9 mouse cellular contexts compared by ENCODE assay signal in the genomic region with DNA sequence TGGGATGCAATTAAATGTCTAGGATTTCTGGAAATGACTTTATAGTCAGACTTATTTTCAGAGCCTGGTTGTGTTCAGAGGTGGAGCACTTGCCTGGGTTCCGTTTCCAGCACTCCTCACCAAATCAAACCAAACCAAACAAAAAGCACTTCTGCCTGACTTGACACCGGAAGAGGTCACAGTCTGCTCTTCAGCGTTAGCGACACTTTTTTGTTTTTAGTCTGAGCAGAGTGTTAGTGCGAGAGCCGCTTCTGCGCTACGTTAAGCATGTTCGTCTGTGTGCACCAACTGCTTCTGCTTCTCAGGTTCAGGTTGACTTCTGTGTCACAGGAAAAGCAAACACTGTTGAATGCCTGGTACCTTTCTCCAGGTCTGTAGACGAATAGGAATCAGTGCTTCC. TPM values are rescaled to one million over a fixed set of nuclear protein-coding genes. Genes with fewer than 3 reads are reported as not detected.
DNase-seq lines count a peak whose midpoint lies in the region; ATAC-seq lines count a peak whose summit lies in the region.
"Had no signal": no experiment of that assay in that cellular context is flagged by ENCODE, and none has a peak within 500 bp of the region (broad histone marks: within the 10 kb centered on the region; RNA-seq: fewer than 3 reads in every experiment).

No protein-coding gene starts in this region.

- WGBS in heart, embryonic 14.5 days = 26% methylated on average over 10 of the region's 10 CpGs
- WGBS in heart, embryonic 15.5 days = 28% methylated on average over 10 of the region's 10 CpGs

- peak overlapping the region; percentile 67 to 73 for H3K27ac ChIP-seq in heart, embryonic 14.5 days (replicated peaks in 1 of 2; ENCODE audit: control insufficient read depth in 1 of 2, insufficient read depth in 1 of 2, low read depth in 2 of 2, low read length in 2 of 2)
- peak overlapping the region; percentile 69 for H3K27ac ChIP-seq in heart, embryonic 15.5 days
- H3K27ac ChIP-seq: midbrain, embryonic 15.5 days had no signal

- H3K4me2 ChIP-seq in heart, embryonic 14.5 days (ENCODE audit: low read length) = peak overlapping the region; percentile 44
- peak overlapping the region; percentile 36 for H3K4me2 ChIP-seq in heart, embryonic 15.5 days
- H3K4me2 ChIP-seq: midbrain, embryonic 15.5 days had no signal

- no peaks in the 10 kb centered on the region for H3K9me3 ChIP-seq in heart, embryonic 14.5 days (ENCODE audit: control insufficient read depth, low read length)
- H3K9me3 ChIP-seq in heart, embryonic 15.5 days (replicated peaks) = no peaks in the 10 kb centered on the region
- H3K9me3 ChIP-seq: midbrain, embryonic 15.5 days had no signal

- peak overlapping the region; percentile 47 for H3K9ac ChIP-seq in heart, embryonic 14.5 days (ENCODE audit: low read length)
- H3K9ac ChIP-seq in heart, embryonic 15.5 days = no peak overlapping the region
- H3K9ac ChIP-seq: midbrain, embryonic 15.5 days had no signal

- no peaks in the 10 kb centered on the region for H3K27me3 ChIP-seq in heart, embryonic 14.5 days (ENCODE audit: control insufficient read depth, insufficient read depth, low read length)
- H3K27me3 ChIP-seq in heart, embryonic 15.5 days = no peaks in the 10 kb centered on the region
- H3K27me3 ChIP-seq: midbrain, embryonic 15.5 days had no signal

- H3K4me3 ChIP-seq in heart, embryonic 14.5 days (ENCODE audit: control insufficient read depth in 1 of 2, insufficient read depth in 1 of 2, low read depth in 1 of 2, low read length in 2 of 2) = peak overlapping the region in 1 of 2 experiments; percentile 4; a peak in 1 of 4 replicates
- H3K4me3 ChIP-seq in heart, embryonic 15.5 days = no peak overlapping the region
- H3K4me3 ChIP-seq: midbrain, embryonic 15.5 days had no signal

- no peak for DNase-seq in heart, adult 9 months (ENCODE audit: low spot score in 2 of 2)
- peak; percentile 82 for DNase-seq in CD4-positive, CD25-positive, alpha-beta regulatory T cell, adult 2 months (ENCODE audit: low read depth, low spot score)
- DNase-seq in lung, postnatal 4 days = peak; percentile 33 to 41
- no peak for DNase-seq in adrenal gland, postnatal 10 days
- no peak for DNase-seq in frontal cortex, postnatal 14 days (ENCODE audit: low spot score in 2 of 2)

- H3K4me1 ChIP-seq in heart, embryonic 14.5 days (ENCODE audit: control insufficient read depth in 2 of 2, insufficient read depth in 2 of 2, low read length in 2 of 2) = peaks cover 42 to 81% of the 10 kb centered on the region in 2 experiments
- peaks cover 83% of the 10 kb centered on the region for H3K4me1 ChIP-seq in heart, embryonic 15.5 days (replicated peaks)

- peaks cover 15% of the 10 kb centered on the region; the same call in 1 of the 2 replicates for H3K36me3 ChIP-seq in heart, embryonic 14.5 days (ENCODE audit: control insufficient read depth, insufficient read depth, low read length)
- H3K36me3 ChIP-seq in heart, embryonic 15.5 days = no peaks in the 10 kb centered on the region
- H3K36me3 ChIP-seq: midbrain, embryonic 15.5 days had no signal

- no peak for ATAC-seq in heart, embryonic 14.5 days (ENCODE audit: insufficient number of reproducible peaks, insufficient read depth, low FRiP score, low read depth)
- ATAC-seq in heart, embryonic 15.5 days (replicated peaks; ENCODE audit: insufficient number of reproducible peaks, insufficient read depth, low FRiP score, low read depth) = no peak
- no peak for ATAC-seq in megakaryocyte progenitor cell, adult 5-6 weeks (replicated peaks; ENCODE audit: poor library complexity)
- ATAC-seq: midbrain, embryonic 15.5 days had no signal

RNA-seq across cellular contexts. Expression of gene Add3, which starts 44.0 kb away (rescaled TPM):
- 129 and 134 TPM in 2 replicates for polyA plus RNA-seq in heart, embryonic 14.5 days (2014; fragmentation: Nextera tagmentation; extraction: Ambion mirVana)
- 112 and 118 TPM in 2 replicates for polyA plus RNA-seq in heart, embryonic 15.5 days (2015; fragmentation: Nextera tagmentation; extraction: Ambion mirVana)
- total RNA-seq in adrenal gland, postnatal 10 days (2021) = 10 to 100 TPM; 77.6 to 89.0 TPM
- 36.6 and 37.5 TPM in 2 replicates for total RNA-seq in megakaryocyte progenitor cell, adult 5-6 weeks (2015)
- 43.8 and 46.8 TPM in 2 replicates for total RNA-seq in megakaryocyte progenitor cell, adult 5-6 weeks (2017)

Comparison
In these comparisons a context has a peak if more than half of its experiments do, and no peak if none do; other contexts are left out.
1. DNase-seq: peak in CD4-positive, CD25-positive, alpha-beta regulatory T cell, adult 2 months (single experiment) and lung, postnatal 4 days (2 of 2); none in heart, adult 9 months (0 of 2), adrenal gland, postnatal 10 days (single experiment) and frontal cortex, postnatal 14 days (0 of 2).